Mouse (Mus musculus) embryonic fibroblast, embryonic 13.5 days (primary cell): ENCODE measurements around the gene Degs1. TPM values are rescaled to one million over a fixed set of nuclear protein-coding genes. Genes with fewer than 3 reads are reported as not detected.

ENCODE experiments used
- H3K27ac ChIP-seq: 2 replicates; pipeline ENCODE4 v1.5.1; 2012; ENCODE audit warnings: low read length, control low read depth, inconsistent platforms; ENCODE audit not compliant: insufficient read depth
- H3K4me1 ChIP-seq: 2 replicates; pipeline ENCODE4 v1.6.1; 2011; ENCODE audit warnings: low read length; ENCODE audit not compliant: control insufficient read depth, insufficient read depth
- H3K4me3 ChIP-seq: 2 replicates; pipeline ENCODE4 v1.5.1; 2011; ENCODE audit warnings: mild to moderate bottlenecking, control low read depth, low read length; ENCODE audit not compliant: insufficient read depth
- CTCF ChIP-seq: IDR thresholded peaks from 2 replicates; pipeline ENCODE4 v1.5.1; 2011; ENCODE audit warnings: mild to moderate bottlenecking, control low read depth, low read length, moderate library complexity, borderline replicate concordance; ENCODE audit not compliant: insufficient read depth
- POLR2A ChIP-seq: IDR thresholded peaks from 2 replicates; pipeline ENCODE4 v1.6.1; 2011; ENCODE audit warnings: low read depth, mild to moderate bottlenecking, control low read depth, low read length, moderate library complexity
- polyA plus RNA-seq: library from polyadenylated mRNA; stranded (reverse); fragments of >200 nt; gene quantifications from 2 replicates; pipeline ENCODE4 v1.2.4, GENCODE M21; 2011; ENCODE audit warnings: low read depth; ENCODE audit not compliant: missing spikeins, insufficient read length

Gene Degs1
- 210 and 248 TPM in 2 replicates for polyA plus RNA-seq

DNA sequence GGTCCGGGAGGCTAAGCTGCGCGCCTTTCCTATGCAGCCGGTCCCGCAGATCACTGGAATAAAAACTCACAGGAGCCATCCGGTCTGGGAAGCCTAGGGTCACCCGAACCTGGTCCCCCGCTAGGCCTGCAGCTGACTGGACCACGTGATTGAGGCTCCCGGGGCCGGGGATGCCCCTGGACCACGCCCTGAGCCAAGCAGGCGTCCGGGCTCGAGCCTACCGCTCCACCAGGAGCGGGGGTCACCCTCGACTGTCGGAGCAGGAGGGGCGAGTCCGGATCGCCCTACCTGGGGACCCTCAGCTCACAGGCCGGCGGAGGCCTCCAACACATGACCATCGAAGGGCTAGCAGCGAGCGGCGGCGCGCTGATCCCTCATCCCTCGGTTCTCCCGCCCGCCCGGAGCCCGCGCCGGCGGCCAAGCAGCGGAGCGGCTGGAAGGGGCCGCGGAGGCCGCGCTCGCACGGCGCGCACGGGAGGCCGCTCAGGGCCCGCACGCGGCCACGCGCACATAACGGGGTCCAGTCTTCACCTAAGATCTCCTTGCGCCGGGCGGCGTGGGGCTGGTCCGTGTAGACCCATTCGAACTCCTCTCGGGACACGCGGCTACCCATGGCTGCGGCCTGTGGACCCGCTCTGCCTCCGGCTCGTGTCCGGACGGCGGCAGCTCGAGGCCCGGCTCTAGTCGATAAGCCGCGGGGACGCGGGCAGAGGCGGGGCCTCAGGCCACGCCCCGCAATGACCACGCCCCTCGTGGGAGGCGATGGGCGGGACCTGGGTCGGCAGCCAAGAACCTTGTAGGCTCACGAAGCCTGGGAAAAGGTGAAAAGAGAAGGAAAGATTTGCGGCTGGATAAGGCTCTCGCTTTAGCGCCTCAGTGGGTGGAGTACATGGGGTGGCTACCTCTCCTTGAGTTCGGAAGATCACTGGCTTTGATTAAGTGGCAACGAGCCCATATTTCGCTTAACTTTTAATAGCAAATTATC is at the start of gene Degs1:
Degs1 (minus strand) TSS at position 714 of the 985 bp plus-strand sequence.
- peak within 1 kb of the TSS; percentile 61 for H3K27ac ChIP-seq
- TF ChIP-seq POLR2A (peak; percentile 99), CTCF (no peak)
- H3K4me1 ChIP-seq, result peaks cover 4% of the 10 kb centered on the region
- peak within 1 kb of the TSS; percentile 94 for H3K4me3 ChIP-seq

DNA sequence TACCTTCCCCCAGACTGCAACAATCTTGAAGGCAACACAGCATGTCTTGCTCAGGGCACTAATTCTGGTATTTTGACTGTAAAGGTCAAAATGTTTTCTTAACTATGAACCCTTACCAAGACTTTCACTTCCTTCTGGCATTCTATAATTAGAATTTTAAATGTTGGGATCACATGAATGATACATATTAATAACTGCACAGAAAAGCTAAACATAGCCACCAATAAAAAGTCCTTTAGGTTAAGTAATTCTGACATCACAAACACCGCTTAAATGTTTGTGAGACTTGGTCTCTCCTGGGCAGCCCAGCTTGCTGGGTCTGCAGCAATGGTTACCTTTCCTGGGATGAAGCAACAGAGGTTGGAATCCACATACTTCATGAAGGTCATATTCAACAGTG is 43.3 kb upstream of the Degs1 start:
- TF ChIP-seq CTCF (no peak), POLR2A (no peak)
- no peaks in the 10 kb centered on the region for H3K4me1 ChIP-seq
- H3K27ac ChIP-seq, result no peak overlapping the region
- no peak overlapping the region for H3K4me3 ChIP-seq

DNA sequence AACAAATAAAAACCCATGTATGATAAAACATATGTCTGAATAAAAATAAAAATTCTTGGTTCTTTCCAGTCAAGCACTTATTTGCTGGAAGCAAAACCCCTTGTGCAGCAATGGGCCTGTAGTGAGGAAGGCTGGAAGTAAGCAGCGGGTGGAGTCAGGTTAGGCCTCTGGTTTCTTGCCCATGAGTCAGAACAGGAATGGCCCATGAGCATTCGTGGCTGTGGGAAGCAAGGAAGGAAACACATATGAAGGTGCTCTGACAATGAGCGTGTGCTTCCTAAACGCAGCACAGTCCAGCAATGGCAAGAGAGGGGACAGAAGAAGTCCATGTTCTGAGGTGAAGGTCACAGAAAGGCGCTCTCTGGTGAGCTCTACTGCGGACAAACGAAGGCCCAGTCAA is 41.9 kb upstream of the Degs1 start:
- Histone ChIP-seq H3K4me1 (no peaks in the 10 kb centered on the region), H3K27ac (no peak overlapping the region), H3K4me3 (no peak overlapping the region)
- TF ChIP-seq POLR2A (no peak), CTCF (no peak)

DNA sequence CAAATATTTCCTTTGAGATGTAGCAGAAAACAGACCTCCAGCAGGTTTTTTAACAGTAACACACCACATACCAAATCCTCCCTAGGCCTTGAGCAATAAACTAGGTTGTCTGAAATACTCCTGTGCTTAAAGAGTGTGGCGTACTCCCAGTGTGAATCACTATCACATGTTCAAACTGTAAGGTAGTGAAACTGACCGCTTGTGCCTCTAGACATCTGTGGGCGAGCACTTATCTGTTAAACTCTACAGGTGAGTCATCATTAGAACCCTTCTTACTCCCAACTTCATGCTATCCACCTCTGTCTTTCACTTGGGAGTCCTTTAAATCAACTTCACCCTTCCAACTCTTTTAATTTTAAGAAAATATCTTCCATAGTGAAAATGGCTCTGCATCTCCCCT is 40.5 kb upstream of the Degs1 start:
- TF ChIP-seq POLR2A, result no peak
- TF ChIP-seq CTCF, result no peak
- H3K4me1 ChIP-seq, result no peaks in the 10 kb centered on the region
- H3K27ac ChIP-seq, result no peak overlapping the region
- no peak overlapping the region for H3K4me3 ChIP-seq

DNA sequence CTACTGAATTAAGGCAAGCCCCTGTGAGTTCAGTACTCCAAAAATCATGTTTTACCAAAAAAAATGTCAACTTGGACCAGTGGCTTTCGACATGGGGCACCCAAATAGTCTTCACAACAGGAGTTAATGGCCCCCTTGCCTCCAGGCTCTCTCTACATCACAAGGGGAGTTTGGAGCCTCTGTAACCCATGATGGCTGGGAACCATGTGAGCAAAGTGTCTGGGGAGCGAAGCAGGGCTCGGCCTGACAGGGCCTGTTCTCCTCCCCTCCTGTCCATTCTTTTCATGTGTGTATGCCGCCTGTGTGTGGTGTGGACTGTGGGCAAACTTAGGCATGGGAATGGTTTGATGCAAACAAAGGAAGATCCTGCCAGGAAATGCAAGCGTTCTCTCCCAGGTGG is 31.6 kb upstream of the Degs1 start:
- no peak overlapping the region for H3K4me3 ChIP-seq
- TF ChIP-seq POLR2A, result no peak
- TF ChIP-seq CTCF, result no peak
- no peaks in the 10 kb centered on the region for H3K4me1 ChIP-seq
- H3K27ac ChIP-seq, result no peak overlapping the region

DNA sequence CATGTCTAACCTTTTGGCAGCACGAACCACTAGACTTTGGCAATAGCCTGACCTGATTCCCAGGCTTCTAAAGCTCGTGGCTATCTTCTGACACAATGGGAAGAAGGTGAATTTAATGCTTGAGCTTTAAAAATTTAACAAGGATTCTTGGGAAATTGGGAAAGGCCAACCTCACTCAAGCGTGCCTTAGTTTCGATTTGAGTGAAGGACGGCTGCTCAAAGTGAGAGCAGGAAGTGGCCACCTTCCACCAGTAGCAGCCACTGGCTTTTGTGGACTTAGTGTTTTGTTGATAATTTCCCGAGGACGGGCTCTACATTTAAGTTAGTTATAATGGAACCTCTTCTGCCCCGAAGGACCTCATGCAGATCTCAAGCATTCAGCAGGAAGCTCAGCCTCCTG is 30.6 kb upstream of the Degs1 start:
- H3K27ac ChIP-seq, result no peak overlapping the region
- TF ChIP-seq POLR2A (no peak), CTCF (no peak)

DNA sequence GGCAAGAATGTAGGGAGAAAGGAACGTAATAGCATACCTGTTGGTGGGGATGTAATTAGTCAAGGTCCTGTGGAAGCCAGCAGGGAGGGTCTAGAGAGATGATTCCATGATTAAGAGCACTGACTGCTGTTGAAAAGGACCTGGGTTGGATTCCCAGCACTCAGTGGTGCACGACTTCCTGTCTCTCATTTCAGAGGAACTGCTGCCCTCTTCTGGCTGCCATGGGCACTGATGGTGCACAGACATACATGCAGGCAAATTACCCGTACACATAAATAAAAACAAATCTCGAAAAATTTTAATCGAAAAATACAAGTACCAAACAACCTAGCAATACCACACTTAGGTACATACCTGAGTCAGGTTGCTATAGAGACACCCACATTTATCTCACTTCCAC is 28.8 kb upstream of the Degs1 start:
- H3K4me1 ChIP-seq, result no peaks in the 10 kb centered on the region
- H3K4me3 ChIP-seq, result no peak overlapping the region
- no peak overlapping the region for H3K27ac ChIP-seq
- TF ChIP-seq CTCF (peak; percentile 34; the same call in 1 of the 2 replicates), POLR2A (no peak)

More for the DNA sequence above, 30.6 kb upstream of the Degs1 start:
- Histone ChIP-seq H3K4me1 (no peaks in the 10 kb centered on the region), H3K4me3 (no peak overlapping the region)

DNA sequence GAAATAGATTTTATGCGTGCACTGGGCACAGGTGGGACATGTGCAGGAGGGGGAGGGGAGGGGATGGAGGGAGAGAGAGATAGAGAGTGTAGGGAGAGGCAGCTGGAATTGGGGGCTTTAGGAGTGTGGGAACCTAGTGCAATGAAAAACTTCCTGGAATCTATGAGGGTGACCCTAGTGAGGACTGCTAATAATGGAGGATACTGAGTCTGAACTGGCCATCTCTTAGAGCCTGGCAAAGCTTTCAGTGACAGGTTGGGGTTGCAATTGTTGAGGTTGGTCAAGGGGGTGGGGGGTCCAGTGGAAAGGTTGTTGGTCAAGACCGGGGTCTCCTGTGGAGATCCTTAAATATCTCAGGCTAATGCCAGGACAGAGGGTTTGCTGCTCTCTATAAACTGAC is 27.7 kb upstream of the Degs1 start:
- H3K27ac ChIP-seq, result no peak overlapping the region
- TF ChIP-seq POLR2A (no peak), CTCF (no peak)
- H3K4me1 ChIP-seq, result no peaks in the 10 kb centered on the region
- H3K4me3 ChIP-seq, result no peak overlapping the region

DNA sequence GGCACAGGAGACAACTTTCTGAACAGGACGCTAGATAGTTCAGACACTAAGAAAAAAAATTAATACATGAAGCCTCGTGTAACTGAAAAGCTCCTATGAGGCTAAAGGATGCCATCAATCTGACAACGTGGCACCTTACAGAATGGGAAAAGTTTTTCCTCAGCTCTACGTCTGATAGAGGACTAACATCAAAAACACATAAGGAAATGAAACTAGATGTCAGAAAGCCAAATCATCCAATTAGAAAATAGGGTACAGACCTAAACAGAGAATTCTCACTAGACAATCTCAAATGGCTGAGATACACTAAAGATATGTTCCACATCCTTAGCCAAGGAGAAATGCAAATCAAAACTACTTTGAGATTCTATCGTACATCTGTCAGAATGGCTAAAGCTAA is 26.8 kb upstream of the Degs1 start:
- TF ChIP-seq POLR2A (no peak), CTCF (no peak)

DNA sequence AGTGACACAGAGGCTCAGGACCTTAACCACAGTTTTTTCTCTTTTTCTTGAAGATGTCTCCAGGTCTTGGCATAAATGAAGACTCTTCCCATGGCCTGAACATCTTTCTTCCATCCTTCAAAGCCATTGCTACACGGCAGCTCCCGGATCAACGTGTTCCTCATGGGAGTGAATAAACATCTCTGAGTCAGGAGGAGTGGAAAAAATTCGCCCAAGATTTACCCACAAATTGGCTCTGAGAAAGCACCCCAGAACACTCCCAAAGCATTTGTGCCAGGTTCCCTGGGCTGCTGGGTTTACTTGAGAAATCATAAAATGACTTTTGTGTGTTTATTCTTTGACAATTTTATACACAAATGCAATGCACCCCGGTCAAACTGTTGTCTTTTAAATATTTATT is 20.3 kb upstream of the Degs1 start:
- TF ChIP-seq CTCF (no peak), POLR2A (no peak)
- Histone ChIP-seq H3K4me3 (no peak overlapping the region), H3K27ac (no peak overlapping the region), H3K4me1 (no peaks in the 10 kb centered on the region)

More for the DNA sequence above, 26.8 kb upstream of the Degs1 start:
- H3K4me3 ChIP-seq, result no peak overlapping the region
- H3K27ac ChIP-seq, result no peak overlapping the region
- no peaks in the 10 kb centered on the region for H3K4me1 ChIP-seq
